Mouse (Mus musculus): ENCODE data around the gene Kcnj15. TPM values are rescaled to one million over a fixed set of nuclear protein-coding genes. Genes with fewer than 3 reads are reported as not detected.

Kcnj15 gene
- polyA plus RNA-seq, 1 experiment from 2014 or later, result 0.05 TPM

GRCm38 (mm10) chr16:95283369-95283768, 26.0 kb downstream of the Kcnj15 start:
- 87% methylated on average over 10 of the region's 10 CpGs for WGBS
- Histone ChIP-seq H3K4me1 (ENCODE audit: control insufficient read depth, insufficient read depth, low read length) (no peaks in the 10 kb centered on the region), H3K4me2 (ENCODE audit: low read length) (no peak overlapping the region), H3K36me3 (ENCODE audit: control insufficient read depth, insufficient read depth, low read length) (no peaks in the 10 kb centered on the region), H3K27me3 (ENCODE audit: control insufficient read depth, insufficient read depth, low read depth, low read length) (no peaks in the 10 kb centered on the region), H3K9me3 (replicated peaks; ENCODE audit: control insufficient read depth, low read length, poor library complexity, severe bottlenecking) (no peaks in the 10 kb centered on the region), H3K4me3 (ENCODE audit: low read depth, low read length) (no peak overlapping the region), H3K27ac (ENCODE audit: low read length) (no peak overlapping the region), H3K9ac (ENCODE audit: low read depth, low read length) (no peak overlapping the region)
- no peak for ATAC-seq

GRCm38 (mm10) chr16:95284085-95284727, 26.8 kb downstream of the Kcnj15 start:
- Histone ChIP-seq H3K4me1 (ENCODE audit: control insufficient read depth, insufficient read depth, low read length) (no peaks in the 10 kb centered on the region), H3K27ac (ENCODE audit: low read length) (no peak overlapping the region), H3K36me3 (ENCODE audit: control insufficient read depth, insufficient read depth, low read length) (no peaks in the 10 kb centered on the region), H3K9me3 (replicated peaks; ENCODE audit: control insufficient read depth, low read length, poor library complexity, severe bottlenecking) (no peaks in the 10 kb centered on the region), H3K4me3 (ENCODE audit: low read depth, low read length) (no peak overlapping the region), H3K4me2 (ENCODE audit: low read length) (no peak overlapping the region), H3K9ac (ENCODE audit: low read depth, low read length) (no peak overlapping the region), H3K27me3 (ENCODE audit: control insufficient read depth, insufficient read depth, low read depth, low read length) (no peaks in the 10 kb centered on the region)
- WGBS, result 86% methylated on average over 12 of the region's 12 CpGs
- no peak for ATAC-seq

- Histone ChIP-seq H3K9me3 (replicated peaks; ENCODE audit: control insufficient read depth, low read length, poor library complexity, severe bottlenecking) (no peaks in the 10 kb centered on the region), H3K4me3 (ENCODE audit: low read depth, low read length) (no peak overlapping the region), H3K4me1 (ENCODE audit: control insufficient read depth, insufficient read depth, low read length) (no peaks in the 10 kb centered on the region), H3K27me3 (ENCODE audit: control insufficient read depth, insufficient read depth, low read depth, low read length) (no peaks in the 10 kb centered on the region), H3K27ac (ENCODE audit: low read length) (no peak overlapping the region), H3K4me2 (ENCODE audit: low read length) (no peak overlapping the region), H3K9ac (ENCODE audit: low read depth, low read length) (no peak overlapping the region), H3K36me3 (ENCODE audit: control insufficient read depth, insufficient read depth, low read length) (no peaks in the 10 kb centered on the region)
- WGBS, result 89% methylated on average over 4 of the region's 4 CpGs
- ATAC-seq, result no peak
These were observed 27.7 kb downstream of the Kcnj15 start for GRCm38 (mm10) chr16:95285043-95285442.

GRCm38 (mm10) chr16:95285767-95286166, 28.4 kb downstream of the Kcnj15 start:
- H3K27me3 ChIP-seq (ENCODE audit: control insufficient read depth, insufficient read depth, low read depth, low read length), result no peaks in the 10 kb centered on the region

GRCm38 (mm10) chr16:95287656-95288055, 30.3 kb downstream of the Kcnj15 start:
- 61% methylated on average over 2 of the region's 2 CpGs for WGBS
- no peak overlapping the region for H3K9ac ChIP-seq (ENCODE audit: low read depth, low read length)
- no peaks in the 10 kb centered on the region for H3K36me3 ChIP-seq (ENCODE audit: control insufficient read depth, insufficient read depth, low read length)

More at GRCm38 (mm10) chr16:95285767-95286166, 28.4 kb downstream of the Kcnj15 start:
- H3K4me2 ChIP-seq (ENCODE audit: low read length), result no peak overlapping the region
- H3K36me3 ChIP-seq (ENCODE audit: control insufficient read depth, insufficient read depth, low read length), result no peaks in the 10 kb centered on the region
- no peak for ATAC-seq
- no peak overlapping the region for H3K27ac ChIP-seq (ENCODE audit: low read length)
- no peaks in the 10 kb centered on the region for H3K9me3 ChIP-seq (replicated peaks; ENCODE audit: control insufficient read depth, low read length, poor library complexity, severe bottlenecking)
- no peak overlapping the region for H3K9ac ChIP-seq (ENCODE audit: low read depth, low read length)
- no peaks in the 10 kb centered on the region for H3K4me1 ChIP-seq (ENCODE audit: control insufficient read depth, insufficient read depth, low read length)
- no peak overlapping the region for H3K4me3 ChIP-seq (ENCODE audit: low read depth, low read length)
- WGBS, result 94% methylated on average over 4 of the region's 4 CpGs

GRCm38 (mm10) chr16:95289375-95289774, 32.0 kb downstream of the Kcnj15 start:
- no peak overlapping the region for H3K27ac ChIP-seq (ENCODE audit: low read length)
- no peaks in the 10 kb centered on the region for H3K9me3 ChIP-seq (replicated peaks; ENCODE audit: control insufficient read depth, low read length, poor library complexity, severe bottlenecking)
- WGBS, result 78% methylated on average over 3 of the region's 3 CpGs
- no peaks in the 10 kb centered on the region for H3K4me1 ChIP-seq (ENCODE audit: control insufficient read depth, insufficient read depth, low read length)
- no peak overlapping the region for H3K4me3 ChIP-seq (ENCODE audit: low read depth, low read length)
- ATAC-seq, result no peak
- H3K36me3 ChIP-seq (ENCODE audit: control insufficient read depth, insufficient read depth, low read length), result no peaks in the 10 kb centered on the region
- H3K9ac ChIP-seq (ENCODE audit: low read depth, low read length), result no peak overlapping the region
- H3K4me2 ChIP-seq (ENCODE audit: low read length), result no peak overlapping the region
- H3K27me3 ChIP-seq (ENCODE audit: control insufficient read depth, insufficient read depth, low read depth, low read length), result no peaks in the 10 kb centered on the region

More at GRCm38 (mm10) chr16:95287656-95288055, 30.3 kb downstream of the Kcnj15 start:
- H3K9me3 ChIP-seq (replicated peaks; ENCODE audit: control insufficient read depth, low read length, poor library complexity, severe bottlenecking), result no peaks in the 10 kb centered on the region
- no peak overlapping the region for H3K27ac ChIP-seq (ENCODE audit: low read length)
- H3K4me3 ChIP-seq (ENCODE audit: low read depth, low read length), result no peak overlapping the region
- ATAC-seq, result no peak
- H3K4me1 ChIP-seq (ENCODE audit: control insufficient read depth, insufficient read depth, low read length), result no peaks in the 10 kb centered on the region
- no peak overlapping the region for H3K4me2 ChIP-seq (ENCODE audit: low read length)
- H3K27me3 ChIP-seq (ENCODE audit: control insufficient read depth, insufficient read depth, low read depth, low read length), result no peaks in the 10 kb centered on the region

- H3K4me3 ChIP-seq (ENCODE audit: low read depth, low read length), result no peak overlapping the region
- H3K4me2 ChIP-seq (ENCODE audit: low read length), result no peak overlapping the region
- H3K9ac ChIP-seq (ENCODE audit: low read depth, low read length), result no peak overlapping the region
- no peaks in the 10 kb centered on the region for H3K27me3 ChIP-seq (ENCODE audit: control insufficient read depth, insufficient read depth, low read depth, low read length)
- WGBS, result 73% methylated on average over 10 of the region's 10 CpGs
- H3K36me3 ChIP-seq (ENCODE audit: control insufficient read depth, insufficient read depth, low read length), result no peaks in the 10 kb centered on the region
- H3K27ac ChIP-seq (ENCODE audit: low read length), result no peak overlapping the region
- H3K4me1 ChIP-seq (ENCODE audit: control insufficient read depth, insufficient read depth, low read length), result no peaks in the 10 kb centered on the region
- no peaks in the 10 kb centered on the region for H3K9me3 ChIP-seq (replicated peaks; ENCODE audit: control insufficient read depth, low read length, poor library complexity, severe bottlenecking)
- ATAC-seq, result no peak
These were observed 34.2 kb downstream of the Kcnj15 start for GRCm38 (mm10) chr16:95291450-95292101.

GRCm38 (mm10) chr16:95292843-95293505, 35.6 kb downstream of the Kcnj15 start:
- H3K27ac ChIP-seq (ENCODE audit: low read length), result no peak overlapping the region
- H3K36me3 ChIP-seq (ENCODE audit: control insufficient read depth, insufficient read depth, low read length), result no peaks in the 10 kb centered on the region
- no peaks in the 10 kb centered on the region for H3K27me3 ChIP-seq (ENCODE audit: control insufficient read depth, insufficient read depth, low read depth, low read length)
- no peaks in the 10 kb centered on the region for H3K4me1 ChIP-seq (ENCODE audit: control insufficient read depth, insufficient read depth, low read length)
- H3K9me3 ChIP-seq (replicated peaks; ENCODE audit: control insufficient read depth, low read length, poor library complexity, severe bottlenecking), result no peaks in the 10 kb centered on the region
- WGBS, result 76% methylated on average over 14 of the region's 14 CpGs
- no peak overlapping the region for H3K4me3 ChIP-seq (ENCODE audit: low read depth, low read length)
- ATAC-seq, result no peak
- no peak overlapping the region for H3K9ac ChIP-seq (ENCODE audit: low read depth, low read length)
- H3K4me2 ChIP-seq (ENCODE audit: low read length), result no peak overlapping the region

- no peak overlapping the region for H3K4me3 ChIP-seq (ENCODE audit: low read depth, low read length)
- H3K36me3 ChIP-seq (ENCODE audit: control insufficient read depth, insufficient read depth, low read length), result no peaks in the 10 kb centered on the region
- no peaks in the 10 kb centered on the region for H3K9me3 ChIP-seq (replicated peaks; ENCODE audit: control insufficient read depth, low read length, poor library complexity, severe bottlenecking)
- no peak overlapping the region for H3K9ac ChIP-seq (ENCODE audit: low read depth, low read length)
- H3K4me2 ChIP-seq (ENCODE audit: low read length), result no peak overlapping the region
- no peak for ATAC-seq
- no peaks in the 10 kb centered on the region for H3K4me1 ChIP-seq (ENCODE audit: control insufficient read depth, insufficient read depth, low read length)
- H3K27me3 ChIP-seq (ENCODE audit: control insufficient read depth, insufficient read depth, low read depth, low read length), result no peaks in the 10 kb centered on the region
- 70% methylated on average over 3 of the region's 3 CpGs for WGBS
- H3K27ac ChIP-seq (ENCODE audit: low read length), result no peak overlapping the region
These were observed 40.3 kb downstream of the Kcnj15 start for GRCm38 (mm10) chr16:95297651-95298050.
